Mouse (Mus musculus) embryo, embryonic 11 days (tissue): ENCODE measurements around the gene Zfp775.

Source experiments
- DNase-seq: peaks from one replicate; pipeline ENCODE4 v3.0.0-alpha.2; 2015

Gene Zfp775

DNA sequence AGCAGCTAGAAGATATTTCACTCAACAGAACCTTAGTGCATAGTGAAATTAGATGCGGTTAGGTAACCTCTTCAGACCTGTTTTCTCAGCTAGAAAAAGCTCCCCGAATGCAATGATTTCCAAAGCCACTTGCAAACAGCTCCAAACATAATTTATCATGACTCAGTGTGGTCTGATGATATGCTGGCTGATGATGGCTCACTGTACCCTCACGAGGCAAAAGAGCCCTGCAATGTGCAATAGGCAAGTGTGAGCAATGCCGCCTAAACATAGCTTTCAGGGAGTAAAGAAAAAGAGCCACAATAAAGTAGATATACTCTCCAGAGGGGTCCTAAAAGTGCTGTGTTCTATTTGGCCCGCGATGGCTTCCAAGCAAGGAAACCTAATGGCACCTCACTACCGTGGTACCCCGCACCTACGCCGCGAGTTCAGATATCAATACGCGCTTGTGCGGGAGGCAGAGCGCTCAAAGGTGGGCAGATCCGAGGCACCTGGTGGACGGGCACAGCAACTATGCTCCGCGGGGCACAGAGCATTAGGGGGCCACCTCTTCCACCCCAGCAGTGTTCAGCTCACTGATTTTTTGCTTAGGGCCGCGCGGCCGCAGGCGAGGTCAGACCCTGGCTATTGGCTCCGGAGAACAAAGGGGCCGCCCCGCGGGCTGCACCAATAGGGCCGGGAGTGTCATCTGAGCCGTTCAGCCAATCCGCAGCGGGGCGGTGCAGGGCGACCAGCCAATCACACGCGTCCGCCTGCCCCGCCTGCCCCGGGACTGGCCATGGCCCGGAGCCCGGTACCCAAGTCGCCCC is at the start of gene Zfp775:
Gene Zfp775, plus strand, starts transcription at position 793 of the 809 bp plus-strand sequence.
- DNase-seq, result peak; percentile 97

DNA sequence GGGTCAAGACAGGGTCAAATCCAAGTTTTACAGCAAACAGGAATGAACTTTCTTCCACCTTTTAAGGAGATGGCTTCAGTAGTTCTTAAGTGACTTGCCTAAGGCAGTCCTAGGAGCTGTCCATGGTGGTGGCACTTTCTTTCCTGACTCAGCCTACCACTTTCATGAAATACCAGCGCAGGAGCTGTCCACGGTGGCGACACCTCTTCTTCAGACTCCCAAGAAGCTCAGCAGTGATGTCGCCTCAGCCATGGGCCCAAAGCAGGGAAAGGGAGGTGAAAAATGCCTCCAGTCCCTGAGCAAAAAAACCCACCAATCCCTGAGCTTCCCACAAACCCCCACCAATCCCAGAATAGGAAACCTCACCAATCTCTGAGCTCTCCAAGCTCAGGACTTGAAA is 48.9 kb upstream of the Zfp775 start:
- DNase-seq, result peak; percentile 61

DNA sequence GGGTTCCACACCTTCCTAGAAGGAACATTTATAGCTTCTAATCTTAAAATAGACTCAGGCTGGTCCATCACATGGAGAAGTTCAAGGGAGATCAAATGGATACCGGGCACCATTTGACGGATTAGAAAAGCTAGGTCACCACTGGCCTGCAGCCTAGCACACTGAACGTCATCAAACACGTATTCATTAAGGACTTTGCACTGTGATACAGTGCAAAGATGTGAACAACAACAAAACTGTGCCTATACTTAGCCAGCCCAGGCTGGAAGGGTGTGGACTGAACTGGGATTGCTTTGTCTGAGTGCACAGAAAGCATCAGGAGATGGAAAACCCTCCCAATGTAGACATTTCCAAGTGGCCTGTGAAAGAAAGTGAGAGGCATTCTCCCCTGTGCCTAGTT is 48.0 kb upstream of the Zfp775 start:
- peak; percentile 14 for DNase-seq

DNA sequence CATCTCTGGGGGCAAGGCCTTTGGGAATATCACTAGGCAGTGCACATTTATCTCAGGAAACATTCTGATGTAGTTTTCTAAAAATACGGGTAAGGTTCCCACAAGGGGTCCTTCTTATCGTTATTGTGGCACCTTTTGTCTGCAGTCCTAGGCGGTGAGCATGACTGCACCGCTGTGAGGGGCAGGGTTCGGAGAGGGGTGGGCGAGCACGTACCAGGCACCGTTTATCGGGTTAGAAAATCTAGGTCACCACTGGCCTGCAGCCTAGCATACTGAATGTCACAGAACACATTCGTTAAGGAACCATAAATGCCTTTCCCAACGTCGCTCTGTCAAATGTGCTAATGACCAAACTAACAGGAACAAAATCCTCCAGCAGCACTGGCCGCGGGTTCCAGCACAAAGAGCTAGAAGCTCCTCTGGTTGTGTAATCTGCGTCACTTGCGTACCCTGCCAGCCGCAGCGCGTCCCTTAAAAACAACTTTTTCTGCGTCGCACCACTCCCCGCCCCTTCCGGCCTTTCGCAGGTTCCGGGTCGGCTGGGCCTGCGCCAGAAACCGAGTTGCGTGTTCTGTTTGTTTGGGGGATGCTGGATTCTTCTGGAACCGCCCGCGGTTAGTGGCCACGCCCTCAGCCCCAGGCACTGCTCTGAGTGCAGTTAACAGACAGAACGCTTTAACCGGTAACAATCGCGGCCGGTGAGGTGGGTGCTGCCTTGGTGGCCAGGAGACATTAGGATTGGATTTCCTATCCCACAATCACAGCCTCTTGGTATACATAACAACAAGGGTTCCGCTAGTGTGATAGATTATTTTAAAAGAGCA is 47.4 kb upstream of the Zfp775 start, which contains the start of gene Lrrc61:
Gene Lrrc61, plus strand, starts transcription at position 517 of the 824 bp plus-strand sequence.
- DNase-seq, result peak; percentile 95

DNA sequence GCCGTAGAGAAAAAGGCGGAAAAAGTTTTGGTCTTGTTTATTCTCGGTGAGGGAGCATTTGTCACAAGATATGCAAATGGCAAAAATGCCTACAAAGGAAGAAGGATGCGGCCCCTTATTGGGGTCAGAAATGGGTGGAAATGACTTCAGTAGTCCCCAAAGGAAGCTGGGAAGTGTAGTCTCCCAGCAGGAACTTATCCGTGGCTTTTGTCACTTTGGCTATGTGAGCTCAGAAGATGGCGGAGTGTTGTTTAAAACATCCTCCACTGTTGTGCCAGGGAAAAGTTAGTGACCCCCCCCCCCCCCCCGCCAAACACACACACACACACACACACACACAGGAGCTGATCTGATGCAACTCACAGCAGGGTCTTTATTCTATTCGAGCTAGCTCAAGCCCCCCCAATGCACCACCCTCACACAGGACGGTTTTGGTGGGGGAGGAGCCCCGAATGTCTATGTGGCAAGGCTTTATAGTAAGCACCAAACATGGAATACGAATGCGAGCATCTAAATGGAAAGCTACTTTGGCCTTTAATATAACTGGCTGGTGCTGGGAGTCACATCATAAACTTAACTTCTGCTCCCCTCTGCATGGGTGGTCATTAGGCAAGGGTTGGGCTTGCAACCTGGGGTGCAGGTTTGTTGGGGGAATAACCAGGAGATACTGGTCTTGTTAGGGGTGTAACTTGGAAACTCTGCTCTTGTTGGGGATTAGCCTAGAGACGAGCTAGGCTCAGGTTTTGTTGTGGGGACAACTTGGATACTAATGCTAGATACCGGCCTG is 46.6 kb upstream of the Zfp775 start:
- DNase-seq, result peak; percentile 88

DNA sequence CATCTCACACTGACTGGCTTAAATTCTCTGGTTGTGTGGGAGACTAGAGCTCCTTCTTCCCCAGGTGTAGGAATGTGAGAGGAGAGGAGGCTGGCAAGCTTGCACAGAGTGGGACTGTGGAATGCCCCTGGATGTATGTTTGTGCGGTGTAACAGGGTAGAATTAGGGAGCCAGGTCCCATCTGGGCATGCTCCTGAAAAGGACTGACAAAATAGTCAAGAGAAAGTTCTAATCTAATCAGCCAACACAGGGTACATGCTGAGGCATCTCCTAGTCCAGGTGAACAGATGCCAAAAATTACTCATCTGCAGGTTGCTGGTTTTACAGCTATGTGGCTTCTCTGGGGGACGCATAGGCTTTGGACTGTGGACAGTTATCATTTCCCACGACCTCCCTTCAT is 45.9 kb upstream of the Zfp775 start:
- DNase-seq, result no peak

DNA sequence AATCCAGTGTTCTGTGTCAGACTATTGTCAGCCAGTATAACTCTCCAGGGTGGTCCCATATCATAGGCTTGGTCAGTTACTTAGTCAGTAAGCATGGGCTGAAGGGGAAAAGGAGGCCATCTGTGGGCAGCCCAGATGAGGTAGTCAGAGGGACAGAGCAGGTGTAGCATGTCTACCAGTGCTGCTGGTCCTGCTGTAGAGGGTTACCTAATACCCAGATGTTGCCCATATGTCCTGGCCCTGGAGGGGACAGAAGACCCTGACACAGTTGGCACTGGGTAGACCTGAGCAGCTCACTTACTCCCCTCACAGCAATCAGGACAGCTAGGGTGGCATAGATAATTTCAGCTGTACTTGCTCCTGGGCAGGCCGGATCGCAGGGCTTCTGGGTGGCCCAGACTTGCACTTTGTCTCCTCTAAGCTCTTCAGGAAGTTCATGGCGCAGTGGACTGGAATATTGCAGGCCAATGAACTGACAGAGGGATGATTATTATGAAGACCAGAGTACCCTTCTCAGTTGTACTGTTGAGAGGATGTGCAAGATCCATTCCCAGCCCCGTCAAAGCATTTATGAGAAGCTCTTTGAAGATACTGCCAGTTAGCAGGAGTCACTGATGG is 36.1 kb upstream of the Zfp775 start:
- DNase-seq, result no peak

DNA sequence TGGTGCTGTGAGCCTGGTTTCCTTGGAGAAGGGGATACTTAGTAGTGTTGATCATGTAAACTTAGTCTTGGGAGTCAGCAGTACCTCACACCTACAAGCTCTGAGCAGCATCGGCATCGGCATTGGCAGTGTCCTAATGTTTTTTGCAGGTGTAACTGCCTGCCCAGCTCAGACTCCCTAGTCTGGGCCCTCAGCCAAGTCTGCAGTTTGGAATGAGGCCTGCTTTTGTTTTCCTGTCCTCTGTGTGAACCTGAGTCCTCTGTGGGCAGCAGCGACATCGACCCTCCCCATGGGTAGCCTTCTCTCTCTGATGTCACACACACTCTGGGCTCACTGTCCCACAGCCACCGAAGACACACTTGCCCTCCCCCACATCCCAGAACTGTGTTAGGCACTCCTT is 35.6 kb upstream of the Zfp775 start:
- DNase-seq, result no peak

DNA sequence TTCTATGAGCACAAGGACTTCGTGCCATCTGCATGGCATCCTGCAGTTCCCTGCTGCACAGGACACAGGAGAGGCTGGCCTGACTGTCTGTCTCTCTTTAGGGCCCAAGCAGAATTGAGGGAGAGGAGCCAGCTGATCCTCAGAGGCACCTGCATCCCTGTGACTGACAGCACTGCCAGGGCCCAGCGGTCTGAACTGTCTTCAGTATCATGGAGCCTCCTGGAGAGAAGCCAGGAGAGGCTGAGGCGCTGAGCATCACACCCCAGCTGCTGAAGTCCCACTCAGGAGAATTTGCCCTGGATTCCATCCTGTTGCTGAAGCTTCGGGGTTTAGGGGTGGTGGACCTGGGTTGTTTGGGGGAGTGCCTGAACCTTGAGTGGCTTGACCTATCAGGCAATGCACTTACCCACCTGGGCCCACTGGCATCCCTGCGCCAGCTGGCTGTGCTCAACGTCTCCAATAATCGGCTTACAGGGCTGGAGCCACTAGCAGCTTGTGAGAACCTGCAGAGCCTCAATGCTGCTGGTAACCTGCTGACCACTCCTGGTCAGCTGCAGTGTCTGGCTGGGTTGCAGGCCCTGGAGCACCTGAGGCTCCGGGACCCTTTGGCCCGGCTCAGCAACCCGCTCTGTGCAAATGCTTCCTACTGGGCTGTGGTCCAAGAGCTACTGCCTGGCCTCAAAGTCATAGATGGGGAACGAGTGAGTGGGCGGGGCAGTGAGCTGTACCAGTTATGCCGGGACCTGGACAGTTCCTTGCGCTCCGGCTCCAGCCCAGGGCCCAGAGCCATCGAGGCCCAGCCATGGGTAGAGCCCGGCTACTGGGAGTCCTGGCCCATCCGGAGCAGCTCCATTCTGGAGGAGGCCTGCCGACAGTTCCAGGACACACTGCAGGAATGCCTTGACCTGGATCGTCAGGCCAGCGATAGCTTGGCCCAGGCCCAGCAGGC is 33.6 kb upstream of the Zfp775 start:
- DNase-seq, result no peak

DNA sequence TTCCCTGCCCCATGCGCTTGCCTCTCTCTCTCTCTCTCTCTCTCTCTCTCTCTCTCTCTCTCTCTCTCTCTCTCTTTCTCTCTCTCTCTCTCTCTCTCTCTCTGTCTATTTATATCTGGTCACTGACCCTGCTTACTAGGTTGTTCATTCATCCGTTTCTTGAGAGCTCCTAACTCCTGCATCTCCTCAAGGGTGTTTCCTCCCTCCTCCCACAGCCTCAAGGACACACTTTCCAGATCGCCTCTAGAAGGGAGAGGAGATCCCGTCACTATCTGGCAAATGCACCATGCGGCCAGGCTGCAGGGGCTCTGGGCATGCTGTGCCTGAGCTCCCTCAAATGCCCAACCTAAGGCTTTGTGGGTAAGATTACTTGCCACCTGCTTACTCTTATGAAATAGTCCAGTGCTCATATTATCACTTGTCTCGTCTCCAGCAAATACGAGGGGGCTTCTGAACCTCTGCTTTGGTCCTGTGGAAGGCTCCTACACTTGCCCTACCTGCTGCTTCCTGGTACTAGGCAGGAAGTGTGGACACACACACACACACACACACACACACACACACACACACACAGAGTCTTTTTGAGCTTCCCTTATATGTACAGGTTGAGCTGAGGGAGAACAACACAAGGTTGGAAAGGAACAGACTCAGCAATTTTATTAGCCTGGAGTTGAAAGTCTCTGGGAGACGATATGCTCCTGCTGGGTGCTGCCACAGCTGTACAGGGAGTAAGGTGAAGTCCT is 32.6 kb upstream of the Zfp775 start:
- DNase-seq, result no peak

DNA sequence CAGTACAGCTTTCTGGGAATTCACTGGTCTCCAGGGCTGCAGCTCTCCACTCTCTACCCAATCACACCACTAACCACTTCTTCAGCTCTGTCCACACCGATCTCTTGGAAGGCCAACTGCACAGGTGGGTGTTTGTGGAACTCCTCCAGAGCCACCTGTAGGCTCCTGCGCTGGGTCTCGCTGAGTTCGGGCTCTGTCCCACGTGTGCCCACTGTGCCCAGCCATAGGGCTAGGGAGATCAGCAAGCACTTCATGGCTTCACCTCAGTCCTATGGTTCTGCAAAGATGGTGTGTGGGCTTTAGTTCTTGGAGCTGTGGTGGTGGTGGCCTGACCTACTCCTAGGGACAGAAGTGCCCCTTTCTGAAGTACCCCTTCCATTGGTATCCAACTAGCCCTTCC is 29.8 kb upstream of the Zfp775 start:
- no peak for DNase-seq

DNA sequence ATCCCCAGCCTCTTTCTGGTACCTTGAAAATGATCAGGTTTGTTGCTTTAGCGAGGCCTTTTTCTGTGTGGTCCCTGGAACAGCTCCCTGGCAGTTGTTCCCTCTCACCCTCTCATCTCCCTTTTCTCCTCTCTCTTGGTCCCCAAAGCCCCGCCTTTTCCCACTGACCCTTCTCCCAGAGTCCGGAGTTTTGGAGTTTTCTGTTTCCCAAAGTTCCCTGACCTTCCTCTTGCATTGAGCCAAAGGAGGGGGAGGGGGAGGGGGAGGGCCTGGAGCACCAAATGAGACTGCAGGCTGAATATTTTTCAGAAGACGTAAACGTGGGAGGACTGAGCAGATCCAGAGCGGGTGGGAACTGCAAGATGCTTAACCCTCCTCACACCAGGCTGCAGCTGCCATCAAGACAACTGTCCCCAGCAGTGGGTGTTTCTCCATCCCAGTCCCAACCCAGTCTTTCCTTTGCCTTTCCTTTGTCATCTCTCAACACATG is 29.2 kb upstream of the Zfp775 start, which contains the start of gene Rarres2:
Gene Rarres2, minus strand, starts transcription at position 218 of the 490 bp plus-strand sequence.
- DNase-seq, result peak; percentile 35

DNA sequence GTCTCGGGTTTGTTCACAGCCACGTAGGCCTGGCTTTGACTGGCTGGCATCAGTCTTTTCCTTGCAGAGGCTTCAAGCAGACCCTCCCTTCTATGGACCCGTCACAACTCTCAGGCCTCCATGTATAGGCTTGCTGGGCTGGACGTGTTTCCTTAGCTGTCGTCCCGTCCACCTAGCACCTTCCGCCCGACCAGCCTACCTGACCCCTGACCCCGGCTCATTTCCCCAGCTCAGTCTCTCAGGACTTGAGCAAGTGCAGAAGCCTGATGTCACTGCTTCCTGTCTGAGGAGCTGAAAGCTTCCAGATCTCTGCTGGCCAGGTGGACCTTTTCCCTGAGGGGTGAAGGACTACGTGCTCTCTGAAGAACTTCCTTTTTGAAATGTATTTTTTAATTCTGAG is 28.6 kb upstream of the Zfp775 start:
- peak; percentile 63 for DNase-seq

DNA sequence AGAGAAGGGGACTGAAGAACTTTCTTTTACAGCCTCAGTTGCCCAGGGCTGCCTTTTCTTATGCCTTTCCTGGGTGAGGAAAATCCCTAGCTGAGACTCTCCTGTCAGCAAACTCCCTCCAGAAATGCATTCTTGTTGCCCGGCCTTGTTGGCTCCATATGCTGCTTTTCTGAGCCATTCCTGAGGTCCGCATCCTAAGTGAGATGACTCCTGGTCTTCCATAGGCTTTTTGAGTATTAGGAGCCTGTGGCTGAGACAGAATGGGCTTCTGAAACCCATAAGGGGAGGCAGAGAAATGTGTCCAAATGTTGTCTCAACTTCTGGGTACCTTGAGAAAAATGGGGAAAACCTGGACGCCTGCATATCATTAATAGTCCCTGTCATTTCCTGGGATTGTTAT is 27.9 kb upstream of the Zfp775 start:
- DNase-seq, result no peak

DNA sequence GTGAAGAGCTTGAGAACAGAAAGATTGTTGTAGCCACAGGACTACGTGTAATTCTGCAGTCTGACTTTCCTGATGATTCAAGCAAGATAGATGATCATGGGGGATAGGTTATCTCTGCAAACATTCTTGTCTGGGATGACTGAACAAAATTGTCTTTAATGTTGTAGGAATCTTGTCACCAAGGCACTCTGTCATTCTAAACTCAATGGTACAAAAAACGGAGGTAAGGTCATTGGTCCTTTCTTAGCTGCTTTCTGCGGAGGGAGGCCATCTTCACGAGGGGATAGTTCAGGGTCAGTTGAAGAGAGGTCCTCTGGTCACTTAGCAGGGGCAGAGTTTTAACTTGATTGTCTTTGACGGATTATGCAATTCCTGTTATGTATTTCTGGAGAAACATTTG is 23.1 kb upstream of the Zfp775 start:
- no peak for DNase-seq

DNA sequence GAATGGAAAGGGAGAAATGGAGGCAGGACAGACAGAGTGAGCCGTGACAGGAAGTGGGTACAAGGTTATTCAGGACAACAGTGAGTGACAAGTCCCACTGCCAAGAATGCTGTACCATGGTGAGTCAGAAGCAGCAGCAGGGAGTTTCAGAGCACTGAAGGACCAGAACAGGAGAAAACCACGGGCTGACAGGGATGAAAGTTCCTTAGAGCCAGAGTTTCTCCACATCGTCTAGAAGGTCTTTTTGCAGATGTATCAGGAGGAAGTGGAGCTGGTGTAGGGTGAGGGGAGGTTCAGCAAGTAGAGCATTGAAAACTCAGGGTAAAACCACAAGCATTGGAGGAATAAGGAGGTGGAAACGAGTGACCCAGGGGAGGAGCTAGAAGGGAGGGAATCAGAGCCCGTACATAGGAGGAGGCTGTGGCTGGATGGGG is 22.6 kb upstream of the Zfp775 start:
- DNase-seq, result no peak

DNA sequence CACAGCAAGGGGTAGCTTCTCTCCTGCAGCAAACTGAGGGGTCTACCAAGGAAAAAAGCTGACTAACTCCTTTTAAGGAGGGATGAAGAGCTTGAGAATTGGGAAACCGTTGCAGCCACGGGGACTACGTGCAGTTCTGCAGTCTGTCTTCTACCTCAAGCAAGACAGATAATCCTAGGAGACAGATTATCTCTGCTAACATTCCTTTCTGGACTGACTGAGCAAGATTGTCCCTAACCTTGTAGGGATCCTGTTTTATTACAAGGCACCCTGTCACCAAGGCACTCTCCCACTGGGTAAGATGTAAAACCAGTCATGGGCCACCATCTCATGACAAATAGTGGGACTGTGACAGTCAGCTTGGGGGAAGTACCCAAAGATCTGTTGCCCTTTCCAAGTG is 20.6 kb upstream of the Zfp775 start:
- DNase-seq, result no peak

DNA sequence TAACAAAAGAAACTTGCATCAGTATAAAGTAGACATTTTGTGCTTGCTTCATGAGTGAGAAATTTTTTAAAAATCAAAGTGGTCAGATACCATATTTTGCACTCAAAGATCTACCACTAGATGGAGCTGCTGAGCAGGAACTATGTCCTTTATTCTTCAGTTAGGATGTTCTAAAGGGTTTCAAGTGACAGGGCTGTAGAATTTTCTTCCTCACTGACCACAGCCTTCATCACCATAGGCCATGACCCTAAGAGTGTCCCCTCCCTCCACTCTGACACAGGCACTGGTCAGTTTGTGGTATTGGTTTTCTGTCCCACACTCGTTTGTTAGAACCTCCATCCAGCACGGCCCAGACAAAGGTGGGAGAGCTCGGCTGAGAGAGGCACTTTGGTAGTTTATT is 19.8 kb upstream of the Zfp775 start:
- peak; percentile 85 for DNase-seq

DNA sequence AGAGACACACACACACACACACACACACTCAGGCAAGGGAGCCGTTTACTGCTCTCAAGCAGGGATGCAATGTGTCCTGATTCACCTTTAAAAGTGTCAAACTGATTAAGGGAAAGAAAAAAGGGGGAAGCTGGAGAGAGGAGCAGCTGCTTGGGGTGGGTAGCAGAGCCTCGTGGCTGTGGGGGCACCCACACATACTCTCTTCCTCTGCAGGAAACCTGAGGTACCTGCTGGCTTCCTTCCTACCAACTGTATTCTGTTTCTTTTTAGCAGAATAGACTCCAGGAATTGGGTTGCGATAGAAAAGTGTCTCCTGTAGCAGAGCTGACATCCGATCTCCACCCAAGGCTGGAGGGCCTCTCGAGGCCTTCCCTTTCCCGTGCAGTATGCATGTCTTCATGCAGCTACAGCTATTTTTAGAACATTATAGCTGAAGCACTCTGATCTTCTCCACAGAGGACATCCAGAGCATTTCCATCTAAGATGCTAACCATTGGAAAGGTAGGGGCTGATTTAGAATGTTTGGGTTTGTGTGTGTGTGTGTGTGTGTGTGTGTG is 12.6 kb upstream of the Zfp775 start, which contains the start of gene Gm45021:
Gene Gm45021, plus strand, starts transcription at position 417 of the 557 bp plus-strand sequence.
- DNase-seq, result no peak

DNA sequence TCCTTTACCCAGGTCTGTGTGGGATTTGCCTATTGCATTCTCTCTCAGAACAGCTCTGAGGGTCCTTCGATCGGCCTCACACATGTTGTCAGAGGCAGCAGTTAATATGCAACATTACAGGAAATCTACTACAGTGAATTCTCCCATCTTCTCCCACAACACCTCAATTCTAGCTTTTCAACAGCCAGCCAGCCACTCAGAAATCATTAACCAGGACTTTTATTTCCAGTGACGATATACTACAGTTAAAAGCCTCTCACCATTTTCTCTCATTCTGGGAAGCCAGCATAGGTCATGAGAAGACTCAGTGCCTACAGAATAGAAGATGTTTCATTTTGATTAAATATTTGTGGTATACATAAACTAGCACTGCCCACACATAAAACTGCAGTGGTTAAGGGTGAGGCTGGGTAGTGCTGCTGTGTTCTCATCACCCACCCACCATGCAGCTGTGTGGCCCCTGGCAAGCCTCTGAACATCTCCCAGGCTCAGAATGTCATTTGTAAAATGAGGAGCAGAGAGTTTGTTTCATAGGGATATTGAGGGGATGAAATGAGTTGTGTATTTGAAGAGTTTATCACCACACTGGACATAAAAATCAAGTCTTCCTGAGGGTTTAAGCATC is 10.5 kb upstream of the Zfp775 start:
- no peak for DNase-seq
